Mouse (Mus musculus) gastrocnemius, adult 18-20 months (tissue): ENCODE measurements around the gene Rab3a. TPM values are rescaled to one million over a fixed set of nuclear protein-coding genes. Genes with fewer than 3 reads are reported as not detected.
A peak's percentile ranks its signal among the peaks of the same experiment; 100 is the strongest.

ENCODE experiments used
- DNase-seq: peaks from one replicate; pipeline ENCODE4 v3.0.0; 2021; ENCODE audit warnings: low spot score
- microRNA-seq: library from miRNA; unstranded; fragments of <30 nt; microRNA quantifications from one replicate; pipeline ENCODE4 v1.2.0, GENCODE M21; 2021
- total RNA-seq, 2 experiments: library from RNA; stranded (reverse); gene quantifications; 2 replicates each; pipeline ENCODE4 v1.2.3; 2021

Rab3a gene
- total RNA-seq, 2 experiments from 2014 or later, result 32.5 to 36.5 TPM

DNA sequence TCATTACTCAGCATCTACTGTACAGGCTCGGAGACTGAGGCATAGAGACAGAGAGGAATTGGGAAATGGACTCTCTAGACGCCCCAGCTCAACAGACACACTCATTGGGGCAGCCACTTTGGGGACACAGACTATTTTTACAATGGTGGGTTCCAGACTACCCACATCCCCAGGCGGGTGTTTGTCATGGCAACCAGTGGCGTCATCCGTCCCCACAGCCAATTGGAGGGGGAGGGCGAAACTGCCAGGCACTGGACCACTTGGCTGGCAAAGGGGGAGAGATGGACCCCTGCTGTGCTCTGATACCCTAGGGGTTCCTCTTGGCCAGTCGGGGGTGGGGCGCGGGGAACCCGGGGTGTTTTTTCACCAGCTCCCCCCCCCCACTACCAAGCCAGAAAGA is 46.2 kb downstream of the Rab3a start:
- no peak for DNase-seq

DNA sequence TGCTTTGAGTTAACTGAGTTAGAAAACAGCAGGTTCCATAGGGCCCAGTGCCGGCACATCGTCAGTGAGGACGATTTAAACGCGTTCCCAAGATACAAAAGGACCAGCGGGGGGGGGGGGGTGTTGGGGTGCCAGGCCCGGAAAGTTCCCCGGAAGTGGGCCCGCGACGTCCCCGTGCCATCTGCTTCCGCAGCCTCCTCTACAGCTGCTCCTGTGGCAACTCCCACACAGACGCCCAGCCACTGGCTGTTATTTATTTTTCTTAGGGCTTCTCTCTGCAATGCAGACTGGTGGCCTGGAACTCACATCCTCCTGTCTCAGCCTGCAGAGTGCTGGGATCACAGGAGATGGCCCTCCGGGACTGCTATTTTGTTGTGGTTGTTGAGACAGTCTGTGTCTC is 46.7 kb downstream of the Rab3a start:
- DNase-seq, result no peak

DNA sequence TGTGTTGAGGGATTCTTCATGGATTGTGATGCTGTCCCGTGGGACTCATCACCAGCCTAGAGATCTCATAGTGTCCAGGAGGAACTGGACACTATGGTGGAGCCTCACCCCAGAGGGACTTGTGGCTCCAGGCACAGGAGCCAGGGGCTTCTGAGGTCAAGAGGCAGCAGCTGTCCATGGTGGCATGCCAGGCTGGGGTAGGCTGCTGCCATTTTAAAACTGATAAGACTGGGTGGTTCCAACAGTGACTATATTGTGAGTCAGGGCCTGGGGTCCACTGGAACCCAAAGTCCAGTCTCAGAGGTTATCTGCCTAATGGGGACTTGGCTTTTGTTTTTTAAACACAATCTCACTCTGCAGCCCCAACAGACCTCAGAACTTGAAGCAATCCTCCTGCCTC is 47.4 kb downstream of the Rab3a start:
- DNase-seq, result no peak

DNA sequence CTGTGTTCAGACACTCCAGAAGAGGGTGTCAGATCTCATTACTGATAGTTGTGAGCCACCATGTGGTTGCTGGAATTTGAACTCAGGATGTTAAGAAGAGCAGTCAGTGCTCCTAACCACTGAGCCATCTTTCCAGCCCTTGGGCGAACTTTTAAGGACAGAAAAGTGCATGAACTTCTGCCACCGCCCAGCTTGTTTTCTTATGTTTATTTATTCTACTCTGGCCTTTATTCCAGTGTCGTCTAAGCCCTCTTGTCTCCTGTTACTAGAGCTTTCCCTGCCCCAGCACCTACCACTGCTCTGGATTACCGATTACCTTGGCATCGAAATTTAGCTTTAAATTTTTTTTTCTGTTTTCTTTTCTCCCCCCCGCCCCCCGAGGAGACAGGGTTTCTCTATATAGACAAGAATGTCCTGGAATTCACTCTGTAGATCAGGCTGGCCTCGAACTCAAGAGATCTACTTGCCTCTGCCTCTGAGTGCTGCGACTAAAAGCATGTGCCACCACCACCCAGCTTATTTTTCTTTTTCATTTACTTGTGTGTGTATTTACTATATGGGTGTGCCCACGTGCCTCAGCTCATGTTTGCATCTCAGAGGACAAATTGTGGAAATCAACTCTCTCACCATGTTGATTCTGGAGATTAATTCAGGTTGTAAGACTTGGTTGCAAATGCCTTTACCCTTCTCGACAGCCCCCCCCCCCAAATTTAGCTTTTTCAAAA is 48.5 kb downstream of the Rab3a start:
- DNase-seq, result no peak

DNA sequence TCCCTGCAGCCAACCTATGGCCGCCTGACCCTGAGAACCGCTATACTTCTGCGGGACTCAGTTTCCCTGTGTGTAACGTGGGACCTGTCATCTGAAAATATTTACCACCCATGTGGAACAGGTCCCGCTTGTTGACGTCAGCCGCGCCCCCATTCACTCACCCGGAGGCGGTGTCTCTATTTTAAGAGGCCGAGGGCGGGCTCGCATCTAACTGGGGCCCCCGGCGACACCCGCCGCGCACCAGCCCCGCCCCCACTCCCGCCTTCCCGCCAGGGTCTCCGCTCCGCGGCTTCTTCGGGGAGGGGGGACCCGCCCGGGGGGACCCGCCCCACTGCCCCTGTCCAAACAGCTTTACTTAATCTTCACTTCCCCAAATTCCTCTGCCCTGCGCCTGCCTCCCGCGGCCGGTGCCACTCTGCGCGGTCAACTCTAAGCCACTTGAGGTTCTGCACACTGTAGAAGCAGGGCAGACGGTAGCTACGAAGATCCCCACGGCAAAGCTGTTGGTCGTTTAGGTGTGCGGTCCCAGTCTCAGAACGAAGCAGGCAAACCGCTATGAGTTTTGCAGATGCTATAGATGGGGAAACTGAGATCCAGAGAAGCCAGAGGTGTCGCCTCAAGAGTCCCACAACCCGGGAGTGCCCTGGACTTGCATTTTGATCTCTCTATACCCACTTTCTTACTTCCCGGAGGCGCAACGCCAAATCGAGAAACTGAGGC is 49.4 kb downstream of the Rab3a start:
- peak; percentile 47 for DNase-seq

DNA sequence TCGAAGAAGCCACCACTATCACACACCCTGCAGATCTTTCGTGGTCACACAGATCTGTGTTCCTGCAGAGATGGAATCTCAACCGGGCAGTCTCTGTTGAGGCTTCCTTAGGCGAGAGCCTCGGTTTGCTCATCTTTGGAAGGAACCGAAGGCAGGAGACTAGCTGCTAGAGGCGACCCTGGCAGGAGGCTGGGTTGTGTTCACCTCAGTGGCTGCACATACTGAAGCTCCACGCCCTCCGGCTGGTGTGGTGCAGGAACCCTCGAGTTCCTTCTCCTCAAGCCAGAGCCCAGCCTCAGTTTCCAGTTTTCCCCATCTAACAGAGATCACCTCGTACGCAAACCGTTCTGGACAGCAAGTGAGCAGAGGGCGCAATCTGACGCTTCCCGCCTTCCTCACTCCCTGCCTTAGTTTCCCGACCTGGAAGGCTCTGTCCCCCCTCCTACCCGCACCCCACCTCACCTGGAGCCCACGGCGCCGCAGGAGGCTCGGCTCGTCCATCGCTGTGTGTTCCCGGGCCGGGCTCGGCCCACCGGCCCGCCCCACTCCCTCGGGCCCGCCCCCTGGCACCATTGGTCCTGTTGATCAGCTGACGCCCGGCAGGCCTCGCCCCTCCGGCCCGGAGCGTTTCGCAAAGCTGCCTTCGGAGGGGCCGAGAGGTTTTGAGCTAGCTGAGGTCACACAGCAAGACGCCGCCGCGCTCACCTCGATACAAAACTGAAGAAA is 50.2 kb downstream of the Rab3a start, which contains the start of gene Mast3:
TSS of gene Mast3 (minus strand) at position 574 of the 726 bp plus-strand sequence.
- peak; percentile 89 for DNase-seq

DNA sequence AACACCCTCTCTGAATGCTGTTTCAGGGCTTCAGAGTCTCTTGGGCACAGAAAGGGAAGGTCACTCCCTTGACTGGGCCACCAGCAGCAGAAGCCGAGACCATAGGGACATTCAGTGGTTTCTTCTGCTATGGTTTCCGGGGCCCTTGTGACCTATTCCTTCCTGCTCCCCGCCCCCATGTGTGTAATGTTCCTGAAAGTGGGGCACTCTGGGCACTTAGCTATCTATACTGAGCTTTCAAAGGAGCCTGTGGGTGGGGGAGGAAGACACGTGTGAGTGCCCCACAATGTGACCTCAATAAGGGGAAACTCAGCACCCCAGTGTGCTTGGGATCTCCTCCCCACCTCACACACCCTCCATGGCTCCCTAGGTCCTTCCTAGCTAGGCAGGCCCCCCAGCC is 52.1 kb downstream of the Rab3a start:
- DNase-seq, result no peak

DNA sequence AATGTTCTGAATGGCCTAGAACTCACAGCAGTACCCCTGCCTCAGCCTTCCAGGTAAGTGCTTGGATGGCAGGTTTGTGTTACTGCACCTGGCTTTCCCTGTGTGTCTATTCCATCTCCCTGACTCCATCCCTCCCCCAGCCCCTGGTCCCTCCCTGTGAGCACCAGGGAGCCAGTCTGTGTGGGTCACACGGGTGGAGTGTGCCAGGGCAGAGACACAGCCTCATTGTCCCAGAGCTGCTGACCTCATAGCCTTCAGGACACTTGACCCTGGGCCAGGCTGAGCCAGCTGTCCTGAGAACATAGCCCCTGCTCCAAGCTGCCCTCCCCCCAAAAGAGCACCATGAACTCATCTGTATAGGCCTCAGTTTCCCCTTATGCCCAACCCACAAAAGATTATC is 52.8 kb downstream of the Rab3a start:
- DNase-seq, result no peak

DNA sequence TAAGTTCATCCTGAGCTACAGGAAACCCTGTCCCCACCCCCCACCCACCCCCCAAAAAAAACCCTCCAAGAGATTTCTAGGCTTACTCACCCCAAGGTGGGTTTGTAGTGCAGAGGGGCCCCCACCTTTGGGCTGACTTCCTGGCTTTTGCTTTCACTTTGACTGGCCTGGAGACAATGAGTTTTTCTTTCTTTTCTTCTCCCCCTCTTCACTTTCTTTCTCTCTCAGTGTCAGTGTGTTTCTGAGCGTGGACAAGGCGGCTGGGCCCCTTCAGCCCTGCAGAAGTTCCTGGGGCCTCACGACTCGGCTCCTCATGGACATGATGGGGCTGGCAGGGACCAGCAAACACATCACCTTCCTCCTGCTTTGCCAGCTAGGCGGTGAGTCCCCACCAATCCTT is 53.8 kb downstream of the Rab3a start, which contains the start of gene Il12rb1:
TSS of gene Il12rb1 (plus strand) at position 211 of the 400 bp plus-strand sequence.
- no peak for DNase-seq

Small RNAs within 50 kb of the gene (microRNA-seq; reads per million reads assigned to microRNA genes)
- gene Mir7240, result 1.7 reads per million

Other genes with a start within 250 kb of the Rab3a start
- gene Rex1bd, start 247.9 kb upstream of the Rab3a start, total RNA-seq, result 100 to 1,000 TPM; 170 TPM
- gene Uba52, start 243.9 kb upstream of the Rab3a start, total RNA-seq, result 100 to 1,000 TPM; 841 to 913 TPM
- gene Fkbp8, start 227.0 kb upstream of the Rab3a start, total RNA-seq, result 100 to 1,000 TPM; 103 to 105 TPM
- 10 to 100 TPM; 76.3 to 80.6 TPM for gene Kxd1, start 226.7 kb upstream of the Rab3a start, total RNA-seq
- gene Ell, start 215.2 kb upstream of the Rab3a start, total RNA-seq, result 10 to 100 TPM; 12.5 to 21.8 TPM
- 1 to 10 TPM; 2.6 to 3.2 TPM for gene Isyna1, start 160.3 kb upstream of the Rab3a start, total RNA-seq
- 10 to 100 TPM; 11.6 to 19.4 TPM for gene Ssbp4, start 145.8 kb upstream of the Rab3a start, total RNA-seq
- under 1 TPM; 0.23 to 0.64 TPM for gene Lrrc25, start 138.5 kb upstream of the Rab3a start, total RNA-seq
- under 1 TPM; 0.16 to 0.21 TPM for gene Gdf15, start 122.2 kb upstream of the Rab3a start, total RNA-seq
- gene Pgpep1, start 94.3 kb upstream of the Rab3a start, total RNA-seq, result 10 to 100 TPM; 11.9 to 13.7 TPM
- 10 to 100 TPM; 65.4 to 70.3 TPM for gene Lsm4, start 81.4 kb upstream of the Rab3a start, total RNA-seq
- 10 to 100 TPM; 41.6 to 68.4 TPM for gene Jund, start 55.7 kb upstream of the Rab3a start, total RNA-seq
- gene Iqcn, start 51.2 kb upstream of the Rab3a start, total RNA-seq, result not detected
- not detected for gene Gm3336, start 36.1 kb upstream of the Rab3a start, total RNA-seq
- 1 to 10 TPM; 1.3 to 1.6 TPM for gene Pde4c, start 31.0 kb upstream of the Rab3a start, total RNA-seq
- gene Mpv17l2, start 6.3 kb downstream of the Rab3a start, total RNA-seq, result 10 to 100 TPM; 19.9 to 20.9 TPM
- gene Pik3r2, start 22.0 kb downstream of the Rab3a start, total RNA-seq, result 10 to 100 TPM; 13.3 to 15.1 TPM
- 1 to 10 TPM; 2.7 TPM for gene Mast3, start 50.4 kb downstream of the Rab3a start, total RNA-seq
- under 1 TPM in 1 of 2 experiments, not detected in 1; 0.07 TPM for gene Il12rb1, start 53.8 kb downstream of the Rab3a start, total RNA-seq
- gene Arrdc2, start 85.0 kb downstream of the Rab3a start, total RNA-seq, result 100 to 1,000 TPM in 1 of 2 experiments, 10 to 100 TPM in 1; 58.3 to 202 TPM
- 10 to 100 TPM; 18.2 to 21.1 TPM for gene Kcnn1, start 108.6 kb downstream of the Rab3a start, total RNA-seq
- gene Ccdc124, start 119.3 kb downstream of the Rab3a start, total RNA-seq, result 10 to 100 TPM; 72.6 to 76.5 TPM
- under 1 TPM in 1 of 2 experiments, not detected in 1; 0.07 TPM for gene Slc5a5, start 138.1 kb downstream of the Rab3a start, total RNA-seq
- 1,000 to 10,000 TPM; 1,014 to 1,053 TPM for gene Rpl18a, start 142.7 kb downstream of the Rab3a start, total RNA-seq
- 10 to 100 TPM in 1 of 2 experiments, 1 to 10 TPM in 1; 9.4 to 13.7 TPM for gene Map1s, start 151.3 kb downstream of the Rab3a start, total RNA-seq